Mouse (Mus musculus) liver, adult 2 months (tissue): ENCODE results near the gene Gabarapl2. TPM values are rescaled to one million over a fixed set of nuclear protein-coding genes. Genes with fewer than 3 reads are reported as not detected.

ENCODE experiments used
- DNase-seq: peaks from one replicate; pipeline ENCODE4 v3.0.0-alpha.2; 2011; ENCODE audit warnings: low read depth, low spot score; ENCODE audit errors: extremely low read depth
- H3K27ac ChIP-seq: fragments of 200-500 bp; replicated peaks from 2 replicates; pipeline ENCODE4 v1.5.1; 2012; ENCODE audit warnings: low read depth, mild to moderate bottlenecking, control low read depth, inconsistent platforms, low read length; ENCODE audit not compliant: insufficient read depth
- H3K27me3 ChIP-seq: fragments of 200-500 bp; 2 replicates; pipeline ENCODE4 v1.6.1; 2012; ENCODE audit warnings: mild to moderate bottlenecking, moderate library complexity, low read length, inconsistent platforms; ENCODE audit not compliant: control insufficient read depth, insufficient read depth
- H3K36me3 ChIP-seq: fragments of 200-500 bp; 2 replicates; pipeline ENCODE4 v1.6.1; 2012; ENCODE audit warnings: low read length, inconsistent platforms; ENCODE audit not compliant: control insufficient read depth, insufficient read depth
- H3K4me1 ChIP-seq: fragments of 200-500 bp; 2 replicates; pipeline ENCODE4 v1.6.1; 2011; ENCODE audit warnings: low read length; ENCODE audit not compliant: control insufficient read depth, insufficient read depth
- H3K4me3 ChIP-seq: fragments of 200-500 bp; 2 replicates; pipeline ENCODE4 v1.5.1; 2011; ENCODE audit warnings: low read depth, mild to moderate bottlenecking, control low read depth, low read length, moderate library complexity; ENCODE audit not compliant: insufficient read depth
- H3K79me2 ChIP-seq: fragments of 200-500 bp; 2 replicates; pipeline ENCODE4 v1.6.1; 2012; ENCODE audit warnings: inconsistent platforms, mild to moderate bottlenecking, low read length, moderate library complexity; ENCODE audit not compliant: control insufficient read depth, insufficient read depth
- H3K9ac ChIP-seq: fragments of 200-500 bp; 2 replicates; pipeline ENCODE4 v1.6.1; 2012; ENCODE audit warnings: low read depth, mild to moderate bottlenecking, control low read depth, inconsistent platforms, low read length
- CTCF ChIP-seq: fragments of 200-500 bp; IDR thresholded peaks from 2 replicates; pipeline ENCODE4 v1.5.1; 2011; ENCODE audit warnings: low read depth, low read length, control low read depth
- POLR2A ChIP-seq: fragments of 200-500 bp; IDR thresholded peaks from 2 replicates; pipeline ENCODE4 v1.6.1; 2011; ENCODE audit warnings: low read length, control low read depth; ENCODE audit not compliant: insufficient read depth; ENCODE audit errors: extremely low read depth
- WGBS: fragments of 180-500 bp; shearing (Covaris S2); methylation state at CpG from one replicate; pipeline ENCODE4 v1.1.7; 2018; 5-methylcytosine and 5-hydroxymethylcytosine counted together
- polyA plus RNA-seq: library from polyadenylated mRNA; depleted of rRNA; stranded (reverse); fragments of >200 nt; gene quantifications from 2 replicates; pipeline ENCODE4 v1.2.3, GENCODE M21; 2012
- total RNA-seq: library from RNA; depleted of rRNA; stranded (reverse); fragments of >200 nt; gene quantifications from 2 replicates; pipeline ENCODE4 v1.2.3, GENCODE M21; 2014

Gene Gabarapl2
- total and polyA plus RNA-seq, 2 experiments = 24.1 to 39.5 TPM

DNA sequence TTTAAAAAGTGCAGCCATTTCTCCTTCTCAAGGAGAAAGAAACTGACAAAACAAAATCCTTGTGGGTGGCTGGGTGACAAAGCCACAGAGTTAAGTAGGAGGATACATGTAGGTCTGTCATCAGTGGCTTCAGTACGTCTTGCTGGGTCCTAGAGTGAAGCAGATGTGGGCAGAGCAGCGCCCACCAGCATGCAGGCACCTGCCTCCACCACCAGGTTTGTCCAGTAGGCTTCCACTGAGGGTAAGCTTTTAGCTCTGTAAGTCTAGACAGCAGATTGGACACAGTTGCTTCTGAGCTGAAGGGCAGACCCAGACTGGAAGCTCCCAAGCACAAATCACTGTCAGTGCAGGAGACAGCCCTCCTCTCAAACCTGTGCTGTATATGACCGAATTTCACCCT is 20.8 kb downstream of the Gabarapl2 start:
- 85% methylated on average over 3 of the region's 3 CpGs for whole genome bisulfite sequencing
- TF ChIP-seq POLR2A (no peak), CTCF (no peak)

GRCm38 (mm10) chr8:111962589-111962988 is 22.1 kb downstream of the Gabarapl2 start:
- Histone ChIP-seq H3K27me3 (no peaks in the 10 kb centered on the region), H3K27ac (no peak overlapping the region), H3K36me3 (no peaks in the 10 kb centered on the region), H3K4me3 (no peak overlapping the region), H3K79me2 (no peaks in the 10 kb centered on the region), H3K9ac (no peak overlapping the region), H3K4me1 (no peaks in the 10 kb centered on the region)
- 72% methylated on average over 1 of the region's 1 CpGs for WGBS
- TF ChIP-seq CTCF (no peak), POLR2A (no peak)
- no peak for DNase-seq

More for the DNA sequence above, 20.8 kb downstream of the Gabarapl2 start:
- Histone ChIP-seq H3K9ac (no peak overlapping the region), H3K4me1 (no peaks in the 10 kb centered on the region), H3K79me2 (no peaks in the 10 kb centered on the region), H3K27ac (no peak overlapping the region), H3K36me3 (peaks cover 10% of the 10 kb centered on the region), H3K27me3 (no peaks in the 10 kb centered on the region), H3K4me3 (no peak overlapping the region)
- no peak for DNase-seq

GRCm38 (mm10) chr8:111963091-111963490 is 22.6 kb downstream of the Gabarapl2 start:
- Histone ChIP-seq H3K4me3 (no peak overlapping the region), H3K4me1 (no peaks in the 10 kb centered on the region), H3K79me2 (no peaks in the 10 kb centered on the region), H3K36me3 (no peaks in the 10 kb centered on the region), H3K27ac (no peak overlapping the region), H3K9ac (no peak overlapping the region), H3K27me3 (no peaks in the 10 kb centered on the region)
- WGBS = 86% methylated on average over 10 of the region's 10 CpGs
- no peak for DNase-seq
- TF ChIP-seq CTCF (no peak), POLR2A (no peak)

- no peaks in the 10 kb centered on the region for H3K4me1 ChIP-seq
- no peaks in the 10 kb centered on the region for H3K79me2 ChIP-seq
- no peaks in the 10 kb centered on the region for H3K27me3 ChIP-seq
- DNase-seq = no peak
- no peak overlapping the region for H3K9ac ChIP-seq
- H3K27ac ChIP-seq = no peak overlapping the region
- H3K36me3 ChIP-seq = no peaks in the 10 kb centered on the region
- TF ChIP-seq POLR2A (no peak), CTCF (no peak)
- H3K4me3 ChIP-seq = no peak overlapping the region
- 91% methylated on average over 4 of the region's 4 CpGs for WGBS
Measured at GRCm38 (mm10) chr8:111963546-111963945, 23.0 kb downstream of the Gabarapl2 start.

DNA sequence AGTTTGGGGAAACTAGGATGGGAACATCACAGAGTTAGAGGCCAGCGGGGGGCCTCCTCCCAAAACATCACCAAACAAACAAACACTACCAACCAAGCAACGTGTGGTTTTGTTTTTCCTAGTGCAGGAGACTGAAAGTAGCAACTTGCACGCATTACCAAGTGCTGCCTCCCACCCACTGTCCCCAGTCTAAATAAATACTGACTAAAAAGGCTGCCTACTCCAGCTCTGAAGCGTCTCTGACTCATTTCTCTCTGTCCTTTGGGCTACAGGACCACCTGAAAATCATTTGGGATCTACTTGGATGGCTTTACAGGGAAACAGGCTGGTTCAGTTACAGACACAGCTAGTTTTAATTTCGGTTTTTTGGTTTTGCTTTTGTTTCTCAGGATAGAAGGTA is 23.8 kb downstream of the Gabarapl2 start:
- Histone ChIP-seq H3K4me1 (no peaks in the 10 kb centered on the region), H3K79me2 (no peaks in the 10 kb centered on the region), H3K27me3 (no peaks in the 10 kb centered on the region), H3K27ac (no peak overlapping the region), H3K9ac (no peak overlapping the region), H3K36me3 (no peaks in the 10 kb centered on the region), H3K4me3 (no peak overlapping the region)
- no peak for DNase-seq
- TF ChIP-seq POLR2A = no peak
- no peak for TF ChIP-seq CTCF
- WGBS = 69% methylated on average over 5 of the region's 5 CpGs

DNA sequence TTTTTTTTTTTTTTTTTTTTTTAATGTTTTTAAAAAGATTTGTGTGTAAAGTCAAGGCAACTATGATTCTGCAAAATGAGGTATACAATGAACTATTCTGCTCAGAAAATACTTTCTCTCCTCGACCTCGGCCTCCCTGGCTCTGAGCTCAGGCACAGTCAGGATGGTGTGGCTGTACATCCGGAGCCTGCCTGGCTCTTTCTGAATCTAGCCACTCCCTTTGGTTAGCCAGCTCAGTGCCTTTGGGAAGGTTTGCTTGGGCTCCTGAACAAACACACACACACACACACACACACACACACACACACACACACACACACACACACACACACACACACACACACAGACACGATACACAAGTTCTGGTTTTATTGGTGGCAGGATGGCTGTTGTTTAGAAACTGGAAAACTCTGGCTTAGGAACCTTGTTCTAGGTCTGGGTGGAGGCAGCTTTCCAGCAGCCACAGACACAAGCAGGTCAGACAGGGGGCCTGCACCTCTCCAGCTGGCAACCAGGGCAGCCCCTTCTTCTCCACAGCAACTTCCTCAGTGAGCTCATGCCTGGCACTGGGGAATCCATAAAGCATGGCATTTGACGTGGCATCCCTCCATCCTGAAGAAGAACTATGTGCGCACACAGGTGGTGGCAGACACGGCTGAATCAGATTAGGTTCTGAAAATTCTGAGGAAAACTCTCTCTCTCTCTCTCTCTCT is 24.5 kb downstream of the Gabarapl2 start:
- no peak overlapping the region for H3K27ac ChIP-seq
- no peaks in the 10 kb centered on the region for H3K36me3 ChIP-seq
- no peak for DNase-seq
- no peak overlapping the region for H3K9ac ChIP-seq
- no peak overlapping the region for H3K4me3 ChIP-seq
- H3K4me1 ChIP-seq = no peaks in the 10 kb centered on the region
- no peak for TF ChIP-seq CTCF
- TF ChIP-seq POLR2A = no peak
- no peaks in the 10 kb centered on the region for H3K27me3 ChIP-seq
- 69% methylated on average over 7 of the region's 7 CpGs for WGBS
- no peaks in the 10 kb centered on the region for H3K79me2 ChIP-seq
